Mouse (Mus musculus) cerebellum, postnatal 4 days (tissue): ENCODE results near the gene Ccl19.
"Not testable (repeated sequence)": the region's sequence is repeated elsewhere in the genome, so short reads cannot be mapped to it uniquely, and the experiment has no call there.

Source experiments
- DNase-seq, 2 experiments: peaks; one replicate each; pipeline ENCODE4 v3.0.0; 2022; ENCODE audit warnings: low spot score in 2 of 2, mixed read lengths in 1 of 2

Gene Ccl19

DNA sequence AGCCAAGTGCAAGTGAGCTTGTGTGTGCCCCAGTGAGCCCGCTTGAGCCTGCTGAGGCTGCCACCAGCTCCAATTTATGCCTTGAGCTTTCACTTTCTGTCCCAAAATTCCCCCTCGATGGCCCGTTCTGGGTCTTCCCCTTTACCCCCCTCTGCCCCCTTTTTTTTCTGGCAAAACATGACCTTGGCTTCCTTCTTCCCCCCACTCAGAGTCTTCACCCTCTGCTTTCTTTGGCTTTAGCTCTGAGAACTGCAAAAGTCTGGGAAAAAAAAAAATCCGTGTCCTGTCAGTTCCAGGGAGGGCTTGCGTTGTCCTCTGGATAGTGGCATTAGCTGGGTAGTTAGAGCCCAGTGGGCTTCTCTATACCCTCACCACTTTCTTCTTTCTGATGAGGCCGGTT is at the start of gene Ccl19:
Gene Ccl19 (minus strand): TSS at position 101 of the 400 bp plus-strand sequence.
- not testable (repeated sequence) for DNase-seq

DNA sequence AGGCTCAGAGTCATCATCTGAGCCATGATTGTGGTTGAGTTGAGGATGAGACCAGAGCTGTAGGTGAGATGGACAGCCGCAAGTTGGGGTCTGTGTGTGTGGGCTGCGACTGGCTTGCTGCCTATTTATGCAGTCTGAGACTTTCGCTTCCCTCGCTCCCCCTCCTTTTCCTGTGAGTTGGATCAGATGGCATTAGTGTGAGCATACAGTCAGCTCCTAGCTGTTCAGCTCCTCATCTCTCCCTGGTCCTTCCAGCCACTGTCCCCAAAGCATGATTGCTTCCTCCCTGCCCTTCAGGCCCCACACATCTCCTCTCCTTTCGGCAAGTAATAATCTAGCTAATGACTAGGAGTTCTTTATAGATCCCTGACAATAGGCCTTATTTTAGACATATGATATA is 17.5 kb upstream of the Ccl19 start, which contains the start of gene Ccl21a:
Gene Ccl21a (minus strand): TSS at position 101 of the 400 bp plus-strand sequence.
- DNase-seq = not testable (repeated sequence)

DNA sequence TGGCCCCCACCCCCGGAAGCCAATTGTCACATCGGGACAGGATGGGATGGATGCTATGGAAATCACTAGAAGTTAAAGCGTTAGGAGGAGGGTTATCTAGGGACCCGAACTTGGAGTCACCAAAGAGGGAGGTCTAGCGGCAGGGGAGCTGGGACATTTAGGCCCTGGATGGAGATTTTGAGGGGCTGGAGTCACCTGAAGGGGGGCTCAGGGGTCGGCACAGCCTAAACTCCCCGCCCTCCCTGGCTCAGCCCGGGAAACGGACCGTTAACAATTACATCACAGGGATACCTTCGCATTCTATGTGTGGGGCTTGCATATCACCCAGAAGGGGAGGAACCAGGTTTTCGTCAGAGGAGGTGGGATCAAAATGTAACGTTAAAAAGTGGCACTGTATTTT is 21.1 kb downstream of the Ccl19 start, which contains the start of gene 4930578G10Rik:
Gene 4930578G10Rik (plus strand): TSS at position 301 of the 400 bp plus-strand sequence.
- DNase-seq = not testable (repeated sequence)
